Mouse (Mus musculus) right cerebral cortex, postnatal 14 days (tissue): ENCODE data around the gene Ralgapa1.
"Not testable (repeated sequence)": the region's sequence is repeated elsewhere in the genome, so short reads cannot be mapped to it uniquely, and the experiment has no call there.

Experiments used
- DNase-seq: peaks from one replicate; pipeline ENCODE4 v3.0.0; 2022

The Ralgapa1 gene

DNA sequence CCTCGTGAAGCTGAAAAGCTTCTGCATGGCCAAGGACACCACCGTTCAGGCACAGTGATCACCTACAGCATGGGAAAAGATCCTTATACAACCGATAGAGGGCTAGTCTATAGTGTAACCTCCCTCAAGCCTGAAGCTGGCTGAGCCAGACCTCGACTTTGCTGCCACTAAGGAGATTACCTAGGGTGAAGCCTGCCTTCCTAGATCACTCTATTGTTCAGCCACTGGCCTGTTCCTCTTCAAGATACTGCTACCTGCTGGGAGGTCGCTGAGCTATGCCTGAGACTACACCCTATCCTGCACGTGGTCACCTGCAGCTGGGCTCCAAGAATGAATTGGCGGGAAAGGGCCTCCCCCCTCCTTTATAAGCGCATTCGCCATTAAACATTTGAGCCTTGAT, 234.0 kb downstream of the Ralgapa1 start:
- not testable (repeated sequence) for DNase-seq

DNA sequence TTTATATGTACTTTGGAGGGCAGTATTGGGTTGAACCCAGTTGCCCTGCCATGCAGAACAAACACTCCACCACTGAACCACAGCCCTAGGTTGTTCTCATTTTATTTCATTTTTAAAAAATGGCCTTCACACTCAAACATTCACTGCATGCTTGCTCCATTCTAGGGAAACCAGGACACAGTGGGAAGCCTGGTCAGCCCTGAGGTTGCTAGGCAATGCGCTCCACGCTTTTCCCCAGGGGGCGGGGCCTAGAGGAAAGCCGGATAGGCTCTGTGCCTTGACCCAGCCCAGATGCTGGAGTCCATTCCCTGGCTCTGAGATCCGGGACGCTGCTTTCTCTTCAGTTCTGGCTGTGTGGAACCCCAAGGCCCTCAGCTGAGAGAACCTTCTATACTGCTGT, 247.2 kb downstream of the Ralgapa1 start:
- DNase-seq, result no peak

GRCm38 (mm10) chr12:55573089-55573488, 247.9 kb downstream of the Ralgapa1 start:
- DNase-seq, result no peak

- no peak for DNase-seq
Observed at GRCm38 (mm10) chr12:55571661-55572060, 249.3 kb downstream of the Ralgapa1 start.

DNA sequence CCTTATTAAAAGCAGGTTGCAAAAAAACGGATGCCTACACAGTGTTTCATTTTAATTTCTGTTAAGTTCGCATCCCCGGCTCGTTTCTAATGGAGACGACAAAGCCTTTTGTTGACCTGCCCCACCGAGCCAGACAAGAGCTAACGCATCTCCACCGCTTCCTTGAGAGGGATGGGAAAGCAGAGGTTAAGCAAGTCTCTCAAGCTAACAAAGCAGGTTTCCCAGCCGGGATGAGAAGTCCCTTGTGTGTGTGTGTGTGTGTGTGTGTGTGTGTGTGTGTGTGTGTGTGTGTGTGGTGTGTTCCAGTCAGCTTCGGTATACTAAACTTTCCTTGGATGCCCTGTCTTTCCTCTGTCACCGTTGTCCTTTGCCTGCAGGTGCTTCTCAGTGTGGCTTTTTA, 249.8 kb downstream of the Ralgapa1 start:
- no peak for DNase-seq

DNA sequence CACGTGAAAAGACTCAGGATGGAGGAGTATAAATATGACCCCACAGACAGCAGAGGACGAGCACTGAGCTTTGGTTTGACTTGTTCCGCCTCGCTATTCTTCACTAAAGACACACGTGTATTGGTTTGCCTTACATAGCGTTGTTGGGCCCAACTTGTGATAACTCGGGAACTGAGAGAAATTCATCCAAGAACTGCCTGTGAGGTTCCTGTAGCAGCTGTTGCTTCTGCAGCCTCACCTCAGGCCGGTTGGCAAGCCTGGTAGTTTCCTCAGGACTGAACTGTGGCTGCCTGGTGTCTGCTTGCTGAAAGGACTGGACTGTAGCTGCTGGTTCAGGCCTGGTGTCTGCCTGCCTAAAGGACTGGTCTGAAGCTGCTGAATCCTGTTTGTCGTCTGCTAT, 250.3 kb downstream of the Ralgapa1 start:
- no peak for DNase-seq

GRCm38 (mm10) chr12:55569676-55570075, 251.3 kb downstream of the Ralgapa1 start:
- no peak for DNase-seq

DNA sequence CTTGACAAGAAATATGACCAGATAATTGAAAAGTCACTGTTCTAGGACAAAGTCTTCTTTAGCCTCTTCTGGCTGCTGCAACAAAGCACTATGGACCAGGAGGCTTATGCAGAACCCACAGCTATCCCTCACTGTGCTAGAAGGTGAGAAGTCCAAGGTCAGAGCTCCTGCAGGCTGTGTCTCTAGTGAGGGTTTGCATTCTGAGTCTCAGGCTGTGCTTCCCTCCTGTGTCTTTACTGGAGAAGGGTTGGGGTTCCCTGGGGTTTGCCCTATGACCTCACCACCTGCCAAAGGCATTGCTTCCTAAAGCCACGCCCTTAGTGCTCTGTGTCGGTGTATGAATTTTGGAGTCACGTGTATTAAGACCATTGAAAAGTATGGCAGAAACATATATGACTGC, 252.5 kb downstream of the Ralgapa1 start:
- DNase-seq, result no peak

GRCm38 (mm10) chr12:55566837-55567236, 254.1 kb downstream of the Ralgapa1 start:
- no peak for DNase-seq

DNA sequence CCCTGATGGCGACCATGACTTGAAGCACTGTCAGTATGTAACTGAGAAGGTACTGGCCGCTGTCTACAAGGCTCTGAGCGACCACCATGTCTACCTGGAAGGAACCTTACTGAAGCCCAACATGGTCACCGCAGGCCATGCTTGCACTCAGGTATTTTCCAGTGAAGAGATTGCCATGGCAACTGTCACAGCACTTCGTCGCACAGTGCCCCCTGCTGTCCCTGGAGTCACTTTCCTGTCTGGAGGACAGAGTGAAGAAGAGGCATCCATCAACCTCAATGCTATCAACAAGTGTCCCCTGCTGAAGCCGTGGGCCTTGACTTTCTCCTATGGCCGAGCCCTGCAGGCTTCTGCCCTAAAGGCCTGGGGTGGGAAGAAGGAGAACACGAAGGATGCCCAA, 255.1 kb downstream of the Ralgapa1 start:
- DNase-seq, result no peak

GRCm38 (mm10) chr12:55565206-55565605, 255.8 kb downstream of the Ralgapa1 start, which contains the start of gene Aldoart2:
TSS of gene Aldoart2 (plus strand) at chr12:55565239.
- DNase-seq, result no peak

- no peak for DNase-seq
Observed at GRCm38 (mm10) chr12:55564187-55564963, 256.6 kb downstream of the Ralgapa1 start.

GRCm38 (mm10) chr12:55563742-55564141, 257.2 kb downstream of the Ralgapa1 start:
- no peak for DNase-seq

- no peak for DNase-seq
Observed at GRCm38 (mm10) chr12:55560025-55560690, 260.8 kb downstream of the Ralgapa1 start.

- DNase-seq, result no peak
Observed at GRCm38 (mm10) chr12:55559184-55559855, 261.6 kb downstream of the Ralgapa1 start.

GRCm38 (mm10) chr12:55557866-55558265, 263.1 kb downstream of the Ralgapa1 start:
- no peak for DNase-seq

DNA sequence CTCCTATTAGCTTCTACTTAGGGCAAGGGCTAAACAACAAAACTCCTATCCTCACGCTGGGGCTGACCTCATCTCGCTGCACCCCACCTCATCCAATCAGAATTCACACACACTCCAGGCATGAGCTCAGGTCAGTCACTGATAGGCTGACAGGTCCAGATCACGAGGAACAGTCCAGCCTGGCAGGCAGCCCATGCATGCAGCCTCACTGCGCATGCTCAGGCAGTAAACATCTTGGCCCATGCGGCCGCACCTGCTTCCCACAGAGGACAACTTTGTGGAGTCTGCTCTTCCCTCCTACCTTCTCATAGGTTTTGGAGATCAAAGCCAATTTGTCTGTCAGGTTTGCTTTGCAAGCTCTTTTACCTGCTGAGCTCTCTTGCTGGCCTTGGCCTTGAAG, 266.1 kb downstream of the Ralgapa1 start:
- DNase-seq, result not testable (repeated sequence)
